Mouse (Mus musculus): ENCODE results near the gene Pla2g2c.

GRCm38 (mm10) chr4:138792599-138792998 lies 68.0 kb downstream of the Pla2g2c start:
- TF ChIP-seq CTCF (IDR thresholded peaks at IDR 0.05) (no peak), EP300 (IDR thresholded peaks at IDR 0.05) (no peak)

All from lung, postnatal 0 days (tissue).